Mouse (Mus musculus): ENCODE measurements around the gene Gpam. TPM values are rescaled to one million over a fixed set of nuclear protein-coding genes. Genes with fewer than 3 reads are reported as not detected.
"Not testable (repeated sequence)": the region's sequence is repeated elsewhere in the genome, so short reads cannot be mapped to it uniquely, and the experiment has no call there.

The Gpam gene
- polyA plus RNA-seq (2015; fragmentation: Nextera tagmentation; extraction: Ambion mirVana), result 24.6 and 25.8 TPM in 2 replicates

GRCm38 (mm10) chr19:55127072-55127718, at the start of gene Gpam:
Gpam (minus strand) TSS chr19:55127238.
- no peaks in the 10 kb centered on the region for H3K9me3 ChIP-seq

GRCm38 (mm10) chr19:55171585-55171984, 44.5 kb upstream of the Gpam start:
- no peak overlapping the region for H3K4me2 ChIP-seq
- H3K9ac ChIP-seq, result no peak overlapping the region
- no peak overlapping the region for H3K4me3 ChIP-seq
- no peaks in the 10 kb centered on the region for H3K36me3 ChIP-seq (replicated peaks)
- H3K27me3 ChIP-seq (replicated peaks), result no peaks in the 10 kb centered on the region
- WGBS, result 80% methylated on average over 1 of the region's 1 CpGs
- ATAC-seq (replicated peaks), result no peak
- no peaks in the 10 kb centered on the region for H3K4me1 ChIP-seq
- peaks cover 3% of the 10 kb centered on the region; the same call in 1 of the 2 replicates for H3K9me3 ChIP-seq
- H3K27ac ChIP-seq, result no peak overlapping the region

More at GRCm38 (mm10) chr19:55127072-55127718, at the start of gene Gpam:
- Histone ChIP-seq H3K4me2 (no peak within 1 kb of the TSS), H3K4me1 (peaks cover 10% of the 10 kb centered on the region; the same call in 1 of the 2 replicates), H3K4me3 (no peak within 1 kb of the TSS), H3K27ac (no peak within 1 kb of the TSS), H3K27me3 (replicated peaks) (no peaks in the 10 kb centered on the region), H3K9ac (no peak within 1 kb of the TSS), H3K36me3 (replicated peaks) (no peaks in the 10 kb centered on the region)
- 69% methylated on average over 11 of the region's 11 CpGs for WGBS
- ATAC-seq (replicated peaks), result no peak

- ATAC-seq (replicated peaks), result no peak
- Histone ChIP-seq H3K27me3 (replicated peaks) (no peaks in the 10 kb centered on the region), H3K9ac (no peak overlapping the region), H3K9me3 (0 out of 2 replicates have a peak, but pooled peaks cover 3% of the 10 kb centered on the region), H3K4me1 (no peaks in the 10 kb centered on the region), H3K36me3 (replicated peaks) (no peaks in the 10 kb centered on the region), H3K4me2 (no peak overlapping the region), H3K27ac (no peak overlapping the region), H3K4me3 (no peak overlapping the region)
Measured at GRCm38 (mm10) chr19:55170399-55170798, 43.4 kb upstream of the Gpam start.

GRCm38 (mm10) chr19:55169236-55169729, 42.2 kb upstream of the Gpam start:
- H3K9me3 ChIP-seq; H3K27me3 ChIP-seq (replicated peaks); H3K27ac ChIP-seq; H3K4me3 ChIP-seq; H3K4me1 ChIP-seq; H3K4me2 ChIP-seq; H3K36me3 ChIP-seq (replicated peaks); ATAC-seq (replicated peaks); H3K9ac ChIP-seq: not testable (repeated sequence)
- 92% methylated on average over 8 of the region's 8 CpGs for WGBS

GRCm38 (mm10) chr19:55168360-55168759, 41.3 kb upstream of the Gpam start:
- H3K27me3 ChIP-seq (replicated peaks), result no peaks in the 10 kb centered on the region
- H3K9me3 ChIP-seq, result 0 out of 2 replicates have a peak, but pooled peaks cover 3% of the 10 kb centered on the region
- 78% methylated on average over 6 of the region's 6 CpGs for WGBS
- H3K27ac ChIP-seq, result no peak overlapping the region
- ATAC-seq (replicated peaks), result no peak
- H3K9ac ChIP-seq, result no peak overlapping the region
- no peak overlapping the region for H3K4me2 ChIP-seq
- H3K36me3 ChIP-seq (replicated peaks), result no peaks in the 10 kb centered on the region
- H3K4me3 ChIP-seq, result no peak overlapping the region
- no peaks in the 10 kb centered on the region for H3K4me1 ChIP-seq

GRCm38 (mm10) chr19:55167741-55168140, 40.7 kb upstream of the Gpam start:
- Histone ChIP-seq H3K27ac (no peak overlapping the region), H3K4me2 (no peak overlapping the region), H3K36me3 (replicated peaks) (no peaks in the 10 kb centered on the region), H3K4me3 (no peak overlapping the region), H3K9ac (no peak overlapping the region), H3K4me1 (no peaks in the 10 kb centered on the region), H3K9me3 (0 out of 2 replicates have a peak, but pooled peaks cover 3% of the 10 kb centered on the region), H3K27me3 (replicated peaks) (no peaks in the 10 kb centered on the region)
- WGBS, result 78% methylated on average over 2 of the region's 2 CpGs
- no peak for ATAC-seq (replicated peaks)

GRCm38 (mm10) chr19:55166741-55167140, 39.7 kb upstream of the Gpam start:
- Histone ChIP-seq H3K9ac (no peak overlapping the region), H3K9me3 (0 out of 2 replicates have a peak, but pooled peaks cover 3% of the 10 kb centered on the region), H3K27ac (no peak overlapping the region), H3K4me3 (no peak overlapping the region), H3K27me3 (replicated peaks) (no peaks in the 10 kb centered on the region), H3K36me3 (replicated peaks) (no peaks in the 10 kb centered on the region), H3K4me2 (no peak overlapping the region), H3K4me1 (no peaks in the 10 kb centered on the region)
- 89% methylated on average over 2 of the region's 2 CpGs for WGBS
- no peak for ATAC-seq (replicated peaks)

GRCm38 (mm10) chr19:55165954-55166353, 38.9 kb upstream of the Gpam start:
- WGBS, result 89% methylated on average over 4 of the region's 4 CpGs
- Histone ChIP-seq H3K9ac (no peak overlapping the region), H3K36me3 (replicated peaks) (no peaks in the 10 kb centered on the region), H3K4me2 (no peak overlapping the region), H3K4me3 (no peak overlapping the region), H3K4me1 (no peaks in the 10 kb centered on the region), H3K27me3 (replicated peaks) (no peaks in the 10 kb centered on the region), H3K27ac (no peak overlapping the region), H3K9me3 (0 out of 2 replicates have a peak, but pooled peaks cover 3% of the 10 kb centered on the region)
- no peak for ATAC-seq (replicated peaks)

GRCm38 (mm10) chr19:55165183-55165865, 38.3 kb upstream of the Gpam start:
- Histone ChIP-seq H3K4me2 (no peak overlapping the region), H3K36me3 (replicated peaks) (no peaks in the 10 kb centered on the region), H3K4me1 (no peaks in the 10 kb centered on the region), H3K9me3 (0 out of 2 replicates have a peak, but pooled peaks cover 2% of the 10 kb centered on the region), H3K9ac (no peak overlapping the region), H3K27me3 (replicated peaks) (no peaks in the 10 kb centered on the region), H3K27ac (no peak overlapping the region), H3K4me3 (no peak overlapping the region)
- no peak for ATAC-seq (replicated peaks)
- WGBS, result 83% methylated on average over 1 of the region's 1 CpGs

GRCm38 (mm10) chr19:55164162-55164561, 37.1 kb upstream of the Gpam start:
- no peaks in the 10 kb centered on the region for H3K9me3 ChIP-seq
- no peaks in the 10 kb centered on the region for H3K27me3 ChIP-seq (replicated peaks)
- no peak overlapping the region for H3K4me2 ChIP-seq
- no peak overlapping the region for H3K27ac ChIP-seq
- no peak overlapping the region for H3K4me3 ChIP-seq
- no peak overlapping the region for H3K9ac ChIP-seq
- no peaks in the 10 kb centered on the region for H3K36me3 ChIP-seq (replicated peaks)
- H3K4me1 ChIP-seq, result no peaks in the 10 kb centered on the region
- 85% methylated on average over 1 of the region's 1 CpGs for WGBS
- ATAC-seq (replicated peaks), result no peak

- Histone ChIP-seq H3K36me3 (replicated peaks) (no peaks in the 10 kb centered on the region), H3K9me3 (no peaks in the 10 kb centered on the region), H3K27ac (no peak overlapping the region), H3K4me2 (no peak overlapping the region), H3K4me3 (no peak overlapping the region), H3K27me3 (replicated peaks) (no peaks in the 10 kb centered on the region), H3K4me1 (no peaks in the 10 kb centered on the region), H3K9ac (no peak overlapping the region)
- no peak for ATAC-seq (replicated peaks)
- 72% methylated on average over 4 of the region's 4 CpGs for WGBS
Measured at GRCm38 (mm10) chr19:55162271-55162670, 35.2 kb upstream of the Gpam start.

- Histone ChIP-seq H3K27ac (no peak overlapping the region), H3K27me3 (replicated peaks) (no peaks in the 10 kb centered on the region), H3K4me2 (no peak overlapping the region), H3K4me3 (no peak overlapping the region), H3K4me1 (no peaks in the 10 kb centered on the region), H3K9me3 (no peaks in the 10 kb centered on the region), H3K9ac (no peak overlapping the region), H3K36me3 (replicated peaks) (no peaks in the 10 kb centered on the region)
- WGBS, result 87% methylated on average over 6 of the region's 6 CpGs
- no peak for ATAC-seq (replicated peaks)
Measured at GRCm38 (mm10) chr19:55159826-55160225, 32.8 kb upstream of the Gpam start.
